Mouse (Mus musculus): ENCODE results near the gene Abca17. TPM values are rescaled to one million over a fixed set of nuclear protein-coding genes. Genes with fewer than 3 reads are reported as not detected.

Gene Abca17
- total and polyA plus RNA-seq, 2 experiments, result 0.02 TPM; not detected in 1

DNA sequence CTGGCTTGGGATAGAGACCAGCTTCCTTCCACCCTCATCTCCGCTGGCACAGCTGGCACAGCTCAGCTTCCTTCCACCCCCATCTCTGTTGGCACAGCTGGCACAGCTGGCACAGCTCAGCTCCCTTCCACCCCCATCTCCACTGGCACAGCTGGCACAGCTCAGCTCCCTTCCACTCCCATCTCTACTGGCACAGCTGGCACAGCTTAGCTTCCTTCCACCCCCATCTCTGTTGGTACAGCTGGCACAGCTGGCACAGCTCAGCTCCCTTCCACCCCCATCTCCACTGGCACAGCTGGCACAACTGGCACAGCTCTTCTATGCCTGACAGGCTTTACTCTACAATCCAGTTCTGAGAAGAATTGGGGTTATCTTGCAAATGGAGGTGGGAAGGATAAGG lies 83.7 kb downstream of the Abca17 start:
- H3K4me3 ChIP-seq (ENCODE audit: insufficient read depth, low read depth, low read length), result no peak overlapping the region
- DNase-seq (ENCODE audit: extremely low read depth, low read depth, low spot score), result peak; percentile 33
- no peak overlapping the region for H3K9ac ChIP-seq (ENCODE audit: low read depth, low read length)
- 43% methylated on average over 1 of the region's 1 CpGs for WGBS
- no peaks in the 10 kb centered on the region for H3K36me3 ChIP-seq (ENCODE audit: control insufficient read depth, insufficient read depth, low read length)
- no peaks in the 10 kb centered on the region for H3K79me2 ChIP-seq (ENCODE audit: control insufficient read depth, insufficient read depth, low read length)
- no peaks in the 10 kb centered on the region for H3K27me3 ChIP-seq (ENCODE audit: control insufficient read depth, insufficient read depth, low read length)
- H3K4me1 ChIP-seq (ENCODE audit: control insufficient read depth, insufficient read depth, low read length), result no peaks in the 10 kb centered on the region
- TF ChIP-seq POLR2A (IDR thresholded peaks at IDR 0.05; ENCODE audit: extremely low read depth, insufficient read depth, low read length), result no peak
- no peak for TF ChIP-seq CTCF (IDR thresholded peaks at IDR 0.05; ENCODE audit: low read depth, low read length)
- H3K27ac ChIP-seq (replicated peaks; ENCODE audit: insufficient read depth, low read depth, low read length), result no peak overlapping the region

DNA sequence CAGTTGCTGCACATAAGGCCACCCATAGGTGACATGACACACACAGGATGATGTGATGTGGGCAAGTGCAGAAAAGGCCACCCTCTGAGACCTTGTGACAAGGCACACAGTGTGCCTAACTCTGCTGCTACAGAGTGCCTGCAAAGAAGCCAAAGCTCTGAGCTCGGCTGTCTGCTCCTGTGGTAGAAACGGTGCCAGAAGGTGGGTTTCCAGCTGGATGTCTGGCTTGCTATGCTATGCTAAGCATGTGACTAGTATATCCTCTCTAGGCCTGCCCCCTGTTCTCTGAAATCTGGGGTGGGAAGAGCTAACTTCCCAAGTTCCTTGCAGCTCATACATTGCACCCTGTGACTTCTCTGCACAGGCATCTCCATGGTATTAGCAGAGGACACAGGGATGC lies 86.1 kb downstream of the Abca17 start:
- no peak for DNase-seq (ENCODE audit: extremely low read depth, low read depth, low spot score)
- no peak overlapping the region for H3K27ac ChIP-seq (replicated peaks; ENCODE audit: insufficient read depth, low read depth, low read length)

DNA sequence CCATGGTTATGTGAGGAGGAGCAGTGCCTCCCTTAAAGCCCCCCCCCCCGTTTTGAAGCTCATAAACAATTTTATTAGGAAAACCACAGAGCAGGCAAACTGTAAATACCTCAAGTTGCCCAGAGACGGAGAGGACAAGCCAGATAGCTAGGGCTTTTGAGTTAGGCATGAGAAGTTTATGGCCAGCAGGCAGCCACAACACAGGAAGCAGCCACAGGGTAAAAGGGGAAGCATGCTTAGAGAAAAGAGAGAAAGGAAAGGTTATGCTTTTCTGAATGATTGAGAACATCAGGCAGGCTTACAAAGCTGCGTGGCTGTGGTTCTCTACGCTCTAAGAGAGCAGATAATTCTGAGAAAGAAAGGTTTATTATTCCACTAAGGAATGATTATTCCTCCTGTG lies 90.4 kb downstream of the Abca17 start:
- H3K27ac ChIP-seq (replicated peaks; ENCODE audit: insufficient read depth, low read depth, low read length), result no peak overlapping the region

More for the DNA sequence above, 86.1 kb downstream of the Abca17 start:
- Histone ChIP-seq H3K36me3 (ENCODE audit: control insufficient read depth, insufficient read depth, low read length) (no peaks in the 10 kb centered on the region), H3K79me2 (ENCODE audit: control insufficient read depth, insufficient read depth, low read length) (no peaks in the 10 kb centered on the region), H3K9ac (ENCODE audit: low read depth, low read length) (no peak overlapping the region), H3K27me3 (ENCODE audit: control insufficient read depth, insufficient read depth, low read length) (no peaks in the 10 kb centered on the region), H3K4me3 (ENCODE audit: insufficient read depth, low read depth, low read length) (no peak overlapping the region), H3K4me1 (ENCODE audit: control insufficient read depth, insufficient read depth, low read length) (no peaks in the 10 kb centered on the region)
- WGBS, result 85% methylated on average over 2 of the region's 2 CpGs
- no peak for TF ChIP-seq POLR2A (IDR thresholded peaks at IDR 0.05; ENCODE audit: extremely low read depth, insufficient read depth, low read length)

DNA sequence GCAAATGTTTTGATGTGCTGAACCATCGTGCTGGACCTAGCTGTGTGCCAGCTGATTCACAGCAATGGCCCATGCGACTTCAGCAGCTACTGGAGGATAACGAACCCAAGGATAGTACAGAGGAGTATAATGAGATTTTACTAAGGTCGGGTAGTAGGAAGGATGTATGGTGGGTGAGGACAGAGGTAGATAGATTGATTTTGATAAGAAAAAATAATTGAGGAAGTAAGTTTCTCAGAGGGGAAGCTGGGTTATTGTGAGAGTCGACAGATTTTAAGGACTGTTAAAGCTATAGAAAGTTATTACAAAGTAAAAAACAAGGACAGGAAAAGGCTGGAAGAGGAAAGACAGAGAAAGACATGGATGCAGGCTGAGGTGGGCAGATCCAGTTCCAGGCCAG lies 91.2 kb downstream of the Abca17 start:
- 31% methylated on average over 5 of the region's 5 CpGs for WGBS

More for the DNA sequence above, 90.4 kb downstream of the Abca17 start:
- Histone ChIP-seq H3K4me1 (ENCODE audit: control insufficient read depth, insufficient read depth, low read length) (peaks cover 4% of the 10 kb centered on the region; the same call in 1 of the 2 replicates), H3K79me2 (ENCODE audit: control insufficient read depth, insufficient read depth, low read length) (no peaks in the 10 kb centered on the region), H3K9ac (ENCODE audit: low read depth, low read length) (no peak overlapping the region), H3K4me3 (ENCODE audit: insufficient read depth, low read depth, low read length) (no peak overlapping the region), H3K36me3 (ENCODE audit: control insufficient read depth, insufficient read depth, low read length) (no peaks in the 10 kb centered on the region), H3K27me3 (ENCODE audit: control insufficient read depth, insufficient read depth, low read length) (no peaks in the 10 kb centered on the region)
- TF ChIP-seq POLR2A (IDR thresholded peaks at IDR 0.05; ENCODE audit: extremely low read depth, insufficient read depth, low read length), result no peak
- no peak for TF ChIP-seq CTCF (IDR thresholded peaks at IDR 0.05; ENCODE audit: low read depth, low read length)
- 84% methylated on average over 4 of the region's 4 CpGs for WGBS
- no peak for DNase-seq (ENCODE audit: extremely low read depth, low read depth, low spot score)

DNA sequence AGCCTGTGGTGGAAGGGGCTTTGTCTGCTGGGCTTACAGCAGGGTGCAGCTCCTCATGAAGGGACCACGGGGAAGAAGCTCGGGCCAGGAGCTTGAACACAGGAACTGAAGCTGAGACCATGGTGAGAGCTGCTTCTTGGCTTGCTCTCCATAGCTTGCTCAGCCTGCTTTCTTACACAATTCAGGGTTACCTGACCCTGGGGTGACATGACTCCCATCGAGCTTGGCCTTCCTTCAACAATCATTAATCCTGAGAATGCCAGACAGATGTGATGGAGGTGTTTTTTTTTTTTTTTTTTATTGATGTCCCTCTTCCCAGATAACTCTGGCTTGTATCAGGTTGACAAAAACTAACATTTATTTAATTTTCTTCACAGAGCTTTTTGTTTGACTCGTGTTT lies 91.9 kb downstream of the Abca17 start:
- Histone ChIP-seq H3K79me2 (ENCODE audit: control insufficient read depth, insufficient read depth, low read length) (no peaks in the 10 kb centered on the region), H3K36me3 (ENCODE audit: control insufficient read depth, insufficient read depth, low read length) (no peaks in the 10 kb centered on the region), H3K9ac (ENCODE audit: low read depth, low read length) (no peak overlapping the region), H3K27me3 (ENCODE audit: control insufficient read depth, insufficient read depth, low read length) (no peaks in the 10 kb centered on the region), H3K4me1 (ENCODE audit: control insufficient read depth, insufficient read depth, low read length) (peaks cover 4% of the 10 kb centered on the region), H3K27ac (replicated peaks; ENCODE audit: insufficient read depth, low read depth, low read length) (peak overlapping the region; percentile 14; the same call in 1 of the 2 replicates), H3K4me3 (ENCODE audit: insufficient read depth, low read depth, low read length) (no peak overlapping the region)
- DNase-seq (ENCODE audit: extremely low read depth, low read depth, low spot score), result peak; percentile 93
- TF ChIP-seq CTCF (IDR thresholded peaks at IDR 0.05; ENCODE audit: low read depth, low read length), result no peak
- TF ChIP-seq POLR2A (IDR thresholded peaks at IDR 0.05; ENCODE audit: extremely low read depth, insufficient read depth, low read length), result no peak
- 24% methylated on average over 4 of the region's 4 CpGs for WGBS

More for the DNA sequence above, 91.2 kb downstream of the Abca17 start:
- TF ChIP-seq CTCF (IDR thresholded peaks at IDR 0.05; ENCODE audit: low read depth, low read length) (no peak), POLR2A (IDR thresholded peaks at IDR 0.05; ENCODE audit: extremely low read depth, insufficient read depth, low read length) (no peak)
- Histone ChIP-seq H3K4me3 (ENCODE audit: insufficient read depth, low read depth, low read length) (no peak overlapping the region), H3K36me3 (ENCODE audit: control insufficient read depth, insufficient read depth, low read length) (no peaks in the 10 kb centered on the region), H3K27ac (replicated peaks; ENCODE audit: insufficient read depth, low read depth, low read length) (no peak overlapping the region), H3K79me2 (ENCODE audit: control insufficient read depth, insufficient read depth, low read length) (no peaks in the 10 kb centered on the region), H3K9ac (ENCODE audit: low read depth, low read length) (no peak overlapping the region), H3K4me1 (ENCODE audit: control insufficient read depth, insufficient read depth, low read length) (peaks cover 4% of the 10 kb centered on the region; the same call in 1 of the 2 replicates), H3K27me3 (ENCODE audit: control insufficient read depth, insufficient read depth, low read length) (no peaks in the 10 kb centered on the region)
- no peak for DNase-seq (ENCODE audit: extremely low read depth, low read depth, low spot score)

DNA sequence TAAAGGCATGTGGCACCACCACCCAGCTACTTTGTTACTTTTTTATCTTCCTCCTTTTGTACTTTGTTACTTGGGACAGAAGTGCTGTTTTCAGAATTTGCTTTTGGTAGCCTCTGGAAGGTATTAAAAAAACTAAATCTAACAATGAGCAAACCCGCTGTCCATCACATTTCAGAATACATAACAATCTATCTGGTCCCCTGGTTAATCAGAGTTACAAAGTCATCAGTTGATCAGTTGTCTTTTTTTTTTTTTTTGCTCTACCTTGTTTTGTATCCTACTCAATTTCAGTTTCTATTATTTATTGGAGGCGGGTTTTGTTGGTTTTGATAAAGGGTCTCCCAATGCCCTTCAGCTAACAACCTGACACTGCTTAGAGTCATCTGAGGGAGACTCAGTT lies 98.5 kb downstream of the Abca17 start:
- 100% methylated on average over 2 of the region's 2 CpGs for WGBS
- H3K27me3 ChIP-seq (ENCODE audit: control insufficient read depth, insufficient read depth, low read length), result no peaks in the 10 kb centered on the region
- H3K36me3 ChIP-seq (ENCODE audit: control insufficient read depth, insufficient read depth, low read length), result no peaks in the 10 kb centered on the region
- peaks cover 7% of the 10 kb centered on the region for H3K4me1 ChIP-seq (ENCODE audit: control insufficient read depth, insufficient read depth, low read length)
- no peak for DNase-seq (ENCODE audit: extremely low read depth, low read depth, low spot score)
- H3K79me2 ChIP-seq (ENCODE audit: control insufficient read depth, insufficient read depth, low read length), result no peaks in the 10 kb centered on the region; the same call in 1 of the 2 replicates
- no peak overlapping the region for H3K4me3 ChIP-seq (ENCODE audit: insufficient read depth, low read depth, low read length)
- H3K9ac ChIP-seq (ENCODE audit: low read depth, low read length), result no peak overlapping the region
- TF ChIP-seq POLR2A (IDR thresholded peaks at IDR 0.05; ENCODE audit: extremely low read depth, insufficient read depth, low read length) (no peak), CTCF (IDR thresholded peaks at IDR 0.05; ENCODE audit: low read depth, low read length) (no peak)
- H3K27ac ChIP-seq (replicated peaks; ENCODE audit: insufficient read depth, low read depth, low read length), result no peak overlapping the region
